9 mouse cellular contexts compared by ENCODE assay signal in genomic region chr2:84889316-84890044, GRCm38 (mm10). TPM values are rescaled to one million over a fixed set of nuclear protein-coding genes. Genes with fewer than 3 reads are reported as not detected.
DNase-seq lines count a peak whose midpoint lies in the region; ATAC-seq and TF ChIP-seq lines count a peak whose summit lies in the region.
"Had no signal": no experiment of that assay in that cellular context is flagged by ENCODE, and none has a peak within 500 bp of the region (broad histone marks: within the 10 kb centered on the region; RNA-seq: fewer than 3 reads in every experiment).

No protein-coding gene starts in this region.

- H3K27ac ChIP-seq in ES-E14 (ENCODE audit: insufficient read depth, low read depth, low read length, poor library complexity, severe bottlenecking), result no peak overlapping the region
- no peak overlapping the region for H3K27ac ChIP-seq in heart, postnatal 0 days (ENCODE audit: low read depth)
- H3K27ac ChIP-seq in midbrain, embryonic 11.5 days (ENCODE audit: low read depth, low read length), result no peak overlapping the region

- in situ Hi-C loops in ES-E14 (cut with MboI; ENCODE audit: low sequenced_read_pairs in 2 of 2, unreplicated experiment in 2 of 2), result no loop called here

- WGBS in heart, postnatal 0 days, result 12% methylated on average over 14 of the region's 14 CpGs
- 8% methylated on average over 14 of the region's 14 CpGs for WGBS in midbrain, embryonic 11.5 days

- no peak for ATAC-seq in frontal cortex, adult (ENCODE audit: low TSS enrichment)
- no peak for ATAC-seq in heart, postnatal 0 days (ENCODE audit: insufficient read depth, low read depth)
- no peak for ATAC-seq in midbrain, embryonic 11.5 days (ENCODE audit: low FRiP score)

- DNase-seq in frontal cortex, postnatal 36 days (ENCODE audit: low spot score in 2 of 2), result peak; percentile 30 to 35
- no peak for DNase-seq in ES-E14 (ENCODE audit: low read depth, low spot score)
- DNase-seq in heart, postnatal 0 days (ENCODE audit: low spot score), result no peak
- peak; percentile 91 for DNase-seq in midbrain, embryonic 11.5 days (ENCODE audit: low spot score, missing footprints)
- DNase-seq in spleen, postnatal 14 days (ENCODE audit: low spot score in 2 of 2), result no peak
- no peak for DNase-seq in urinary bladder, adult 2 months (ENCODE audit: low spot score)
- no peak for DNase-seq in adrenal gland, adult 8-10 months

- no peaks in the 10 kb centered on the region for H3K36me3 ChIP-seq in ES-E14 (ENCODE audit: control insufficient read depth, insufficient read depth, low read length, poor library complexity, severe bottlenecking)
- H3K36me3 ChIP-seq in heart, postnatal 0 days (replicated peaks; ENCODE audit: control insufficient read depth, insufficient read depth, low read length), result no peaks in the 10 kb centered on the region
- H3K36me3 ChIP-seq in midbrain, embryonic 11.5 days (ENCODE audit: control insufficient read depth, insufficient read depth, low read length), result no peaks in the 10 kb centered on the region

- no peaks in the 10 kb centered on the region for H3K9me3 ChIP-seq in ES-E14 (ENCODE audit: control insufficient read depth, insufficient read depth, low read depth, low read length)
- no peaks in the 10 kb centered on the region for H3K9me3 ChIP-seq in heart, postnatal 0 days (replicated peaks; ENCODE audit: control insufficient read depth, low read length)
- H3K9me3 ChIP-seq in midbrain, embryonic 11.5 days (ENCODE audit: control insufficient read depth, low read length), result no peaks in the 10 kb centered on the region

- H3K4me1 ChIP-seq in ES-E14 (ENCODE audit: control insufficient read depth in 2 of 2, insufficient read depth in 2 of 2, low read length in 2 of 2, poor library complexity in 1 of 2), result peaks cover 0 to 12% of the 10 kb centered on the region in 2 experiments; a peak in 2 of 4 replicates
- peaks cover 20% of the 10 kb centered on the region; the same call in 1 of the 2 replicates for H3K4me1 ChIP-seq in heart, postnatal 0 days (ENCODE audit: control insufficient read depth, insufficient read depth)
- H3K4me1 ChIP-seq in midbrain, embryonic 11.5 days (ENCODE audit: control insufficient read depth, insufficient read depth, low read length), result peaks cover 19% of the 10 kb centered on the region

- peaks cover 61% of the 10 kb centered on the region for H3K27me3 ChIP-seq in heart, postnatal 0 days (ENCODE audit: control insufficient read depth, insufficient read depth, low read length)
- H3K27me3 ChIP-seq in midbrain, embryonic 11.5 days (ENCODE audit: control insufficient read depth, insufficient read depth, low read length), result peaks cover 53% of the 10 kb centered on the region

- peak overlapping the region; percentile 47 to 61 for H3K4me3 ChIP-seq in ES-E14 (ENCODE audit: insufficient read depth in 1 of 2, low read depth in 1 of 2, low read length in 2 of 2, poor library complexity in 1 of 2, severe bottlenecking in 1 of 2)
- peak overlapping the region; percentile 38 for H3K4me3 ChIP-seq in heart, postnatal 0 days (ENCODE audit: low read depth, low read length)
- no peak overlapping the region for H3K4me3 ChIP-seq in midbrain, embryonic 11.5 days (ENCODE audit: low read depth, low read length)

- TF ChIP-seq EP300 in heart, postnatal 0 days (IDR thresholded peaks at IDR 0.05; ENCODE audit: low read depth), result no peak

- TF ChIP-seq CTCF in heart, postnatal 0 days (IDR thresholded peaks at IDR 0.05; ENCODE audit: low read depth), result no peak

- H3K4me2 ChIP-seq in heart, postnatal 0 days (ENCODE audit: low read depth, low read length), result peak overlapping the region; percentile 73
- peak overlapping the region; percentile 45 for H3K4me2 ChIP-seq in midbrain, embryonic 11.5 days

- no peak overlapping the region; the same call in 1 of the 2 replicates for H3K9ac ChIP-seq in ES-E14 (ENCODE audit: insufficient read depth, low read depth, low read length, poor library complexity, severe bottlenecking)
- no peak overlapping the region for H3K9ac ChIP-seq in heart, postnatal 0 days (replicated peaks; ENCODE audit: low read depth, low read length)
- no peak overlapping the region for H3K9ac ChIP-seq in midbrain, embryonic 11.5 days (ENCODE audit: low read length)

TF ChIP-seq in ES-E14, 5 proteins besides CTCF, POLR2A, EP300 and RAD21:
- TF ChIP-seq ZNF384 (IDR thresholded peaks at IDR 0.05; ENCODE audit: low read depth, low read length) (peak; percentile 71; the same call in 1 of the 2 replicates), CHD2 (IDR thresholded peaks at IDR 0.05; ENCODE audit: low read depth, low read length) (no peak)
TF ChIP-seq in ES-E14: peak in this region for 1.

RNA-seq across cellular contexts. Expression of gene Rtn4rl2, which starts 3.0 kb away (rescaled TPM):
- total RNA-seq in ES-E14 (2012; rRNA removed), result 0.79 and 0.80 TPM in 2 replicates
- total RNA-seq in heart, postnatal 0 days (2014; rRNA removed; ENCODE audit: low replicate concordance), result 1.6 and 9.2 TPM in 2 replicates
- polyA plus RNA-seq in heart, postnatal 0 days (2015; fragmentation: Nextera tagmentation; extraction: Ambion mirVana), result 0.91 and 1.1 TPM in 2 replicates
- 1.4 and 1.6 TPM in 2 replicates for polyA plus RNA-seq in midbrain, embryonic 11.5 days (2014; fragmentation: Nextera tagmentation; extraction: Ambion mirVana)
- 1.4 and 1.6 TPM in 2 replicates for polyA plus RNA-seq in urinary bladder, adult 2 months (2012; rRNA removed)
- 1 to 10 TPM; 1.2 to 1.8 (median 1.6) TPM for total RNA-seq in adrenal gland, adult 8-10 months (2022)
- polyA plus RNA-seq: liver, embryonic 16.5 days had no signal

RNA-seq across cellular contexts. Expression of gene Slc43a3, which starts 46.9 kb away (rescaled TPM):
- 12.9 and 13.8 TPM in 2 replicates for total RNA-seq in ES-E14 (2012; rRNA removed)
- 101 and 140 TPM in 2 replicates for total RNA-seq in heart, postnatal 0 days (2014; rRNA removed; ENCODE audit: low replicate concordance)
- 43.0 and 43.5 TPM in 2 replicates for polyA plus RNA-seq in heart, postnatal 0 days (2015; fragmentation: Nextera tagmentation; extraction: Ambion mirVana)
- polyA plus RNA-seq in midbrain, embryonic 11.5 days (2014; fragmentation: Nextera tagmentation; extraction: Ambion mirVana), result 17.6 and 19.0 TPM in 2 replicates
- polyA plus RNA-seq in urinary bladder, adult 2 months (2012; rRNA removed), result 116 and 142 TPM in 2 replicates
- 10 to 100 TPM; 63.1 to 81.5 (median 75.7) TPM for total RNA-seq in adrenal gland, adult 8-10 months (2022)

RNA-seq across cellular contexts. Expression of gene Slc43a1, which starts 50.8 kb away (rescaled TPM):
- 30.2 and 47.0 TPM in 2 replicates for total RNA-seq in ES-E14 (2012; rRNA removed)
- total RNA-seq in heart, postnatal 0 days (2014; rRNA removed; ENCODE audit: low replicate concordance), result 3.9 and 14.1 TPM in 2 replicates
- polyA plus RNA-seq in heart, postnatal 0 days (2015; fragmentation: Nextera tagmentation; extraction: Ambion mirVana), result 2.8 and 2.9 TPM in 2 replicates
- 16.3 and 18.6 TPM in 2 replicates for polyA plus RNA-seq in midbrain, embryonic 11.5 days (2014; fragmentation: Nextera tagmentation; extraction: Ambion mirVana)
- polyA plus RNA-seq in urinary bladder, adult 2 months (2012; rRNA removed), result 11.4 and 12.6 TPM in 2 replicates
- total RNA-seq in adrenal gland, adult 8-10 months (2022), result 1 to 10 TPM; 3.0 to 7.5 (median 5.5) TPM

Comparison
In these comparisons a context has a peak if more than half of its experiments do, and no peak if none do; other contexts are left out.
1. DNase-seq: peak in frontal cortex, postnatal 36 days (2 of 2) and midbrain, embryonic 11.5 days (single experiment); none in ES-E14 (single experiment), heart, postnatal 0 days (single experiment), spleen, postnatal 14 days (0 of 2), urinary bladder, adult 2 months (single experiment) and adrenal gland, adult 8-10 months (single experiment).